Mouse (Mus musculus) urinary bladder, adult 18-20 months (tissue): ENCODE measurements around the gene Zfp932.
"Not testable (repeated sequence)": the region's sequence is repeated elsewhere in the genome, so short reads cannot be mapped to it uniquely, and the experiment has no call there.

ENCODE experiments used
- DNase-seq, 2 experiments: peaks; one replicate each; pipeline ENCODE4 v3.0.0; 2022; ENCODE audit warnings: low spot score in 2 of 2, mixed read lengths in 2 of 2

Zfp932 gene

GRCm38 (mm10) chr5:109996026-109996937 lies at the start of gene Zfp932:
Gene Zfp932, plus strand, starts transcription at chr5:109996521.
- peak; percentile 67 to 78 for DNase-seq

GRCm38 (mm10) chr5:109950281-109950680 lies 46.0 kb upstream of the Zfp932 start:
- DNase-seq, result no peak

- DNase-seq, result not testable (repeated sequence)
Observed at GRCm38 (mm10) chr5:109980743-109981142, 15.6 kb upstream of the Zfp932 start.

- DNase-seq, result not testable (repeated sequence)
Observed at GRCm38 (mm10) chr5:109995461-109995860, 860 bp upstream of the Zfp932 start.

- DNase-seq, result not testable (repeated sequence)
Observed at GRCm38 (mm10) chr5:110015775-110016174, 19.5 kb downstream of the Zfp932 start.

GRCm38 (mm10) chr5:110023273-110023672 lies 27.0 kb downstream of the Zfp932 start:
- DNase-seq, result no peak

GRCm38 (mm10) chr5:110023694-110024427 lies 27.5 kb downstream of the Zfp932 start:
- DNase-seq, result peak; percentile 2 to 24

- peak; percentile 81 for DNase-seq
Observed at GRCm38 (mm10) chr5:110057637-110058408, 61.5 kb downstream of the Zfp932 start.
